Mouse (Mus musculus): ENCODE measurements around the gene Rbm14.

DNA sequence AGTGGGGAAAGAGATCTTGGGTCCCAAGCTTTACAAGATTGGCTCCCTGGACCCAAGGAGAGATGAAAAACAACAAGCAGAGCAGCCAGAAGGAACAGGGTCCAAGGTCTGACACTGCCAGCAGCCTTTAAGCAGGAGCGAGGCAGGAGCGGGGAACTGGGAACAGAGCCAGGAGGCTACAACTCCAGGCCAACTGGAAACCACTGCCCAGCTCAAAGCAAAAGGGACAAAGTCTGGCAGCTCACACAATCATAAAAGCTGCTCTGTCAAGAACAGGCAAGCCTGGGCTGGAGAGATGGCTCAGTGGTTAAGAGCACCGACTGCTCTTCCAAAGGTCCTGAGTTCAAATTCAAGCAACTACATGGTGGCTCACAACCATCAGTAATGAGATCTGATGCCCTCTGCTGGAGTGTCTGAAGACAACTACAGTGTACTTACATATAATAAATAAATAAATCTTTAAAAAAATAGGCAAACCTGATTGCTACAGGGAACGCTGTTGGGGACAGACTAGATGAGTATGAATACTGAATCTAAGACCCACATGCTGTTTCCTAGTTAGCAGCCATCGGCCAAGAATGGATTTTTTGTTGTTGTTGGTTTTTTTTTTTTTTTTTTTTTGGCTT lies 9.4 kb upstream of the Rbm14 start:
- TF ChIP-seq GATA1 (IDR thresholded peaks at IDR 0.05; ENCODE audit: borderline replicate concordance, low read length) (no peak), FLI1 (IDR thresholded peaks at IDR 0.05; ENCODE audit: low read length) (no peak)

Data from megakaryocyte, embryonic 14.5 days (primary cell).